Comparison of ENCODE assay signal across 19 mouse cellular contexts in the genomic region with DNA sequence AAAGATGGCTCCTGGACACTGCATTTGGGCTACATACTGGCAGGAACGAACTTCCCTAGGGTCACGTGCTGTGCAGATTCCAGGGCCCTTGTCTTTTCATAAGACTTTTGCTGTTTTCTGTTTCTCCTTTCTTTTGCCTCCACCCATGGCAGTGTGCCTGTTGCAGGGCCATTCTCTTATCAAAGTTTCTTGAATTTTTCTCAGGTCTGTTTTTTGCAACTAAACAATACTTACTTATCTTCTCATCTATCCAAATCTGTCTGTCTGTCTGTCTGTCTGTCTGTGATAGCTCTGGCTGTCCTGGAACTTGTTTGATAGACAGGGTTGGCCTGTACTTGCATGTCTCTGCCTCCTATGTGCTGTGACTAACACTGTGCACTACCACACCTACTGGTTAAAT. TPM values are rescaled to one million over a fixed set of nuclear protein-coding genes. Genes with fewer than 3 reads are reported as not detected.
A peak's percentile ranks its signal among the peaks of the same experiment; 100 is the strongest.
DNase-seq lines count a peak whose midpoint lies in the region; ATAC-seq and TF ChIP-seq lines count a peak whose summit lies in the region.
"Had no signal": no experiment of that assay in that cellular context is flagged by ENCODE, and none has a peak within 500 bp of the region (broad histone marks: within the 10 kb centered on the region; RNA-seq: fewer than 3 reads in every experiment).

No protein-coding gene starts in this region.

- no peak for TF ChIP-seq POLR2A in CH12.LX (IDR thresholded peaks at IDR 0.05; ENCODE audit: low read depth, low read length)

- H3K9me3 ChIP-seq in CH12.LX (replicated peaks; ENCODE audit: low read length) = no peaks in the 10 kb centered on the region
- no peaks in the 10 kb centered on the region for H3K9me3 ChIP-seq in liver, embryonic 13.5 days (replicated peaks)
- no peaks in the 10 kb centered on the region for H3K9me3 ChIP-seq in hindbrain, embryonic 14.5 days (ENCODE audit: control insufficient read depth, low read length)
- H3K9me3 ChIP-seq in forebrain, embryonic 13.5 days (replicated peaks) = no peaks in the 10 kb centered on the region
- H3K9me3 ChIP-seq: embryonic facial prominence, embryonic 15.5 days; heart, embryonic 12.5 days had no signal

- peak; percentile 66 for ATAC-seq in liver, embryonic 13.5 days (ENCODE audit: low read depth)
- peak; percentile 68 for ATAC-seq in megakaryocyte progenitor cell, adult 5-6 weeks (replicated peaks; ENCODE audit: poor library complexity)
- no peak for ATAC-seq in hindbrain, embryonic 14.5 days (ENCODE audit: low FRiP score)
- ATAC-seq in forebrain, embryonic 13.5 days = no peak
- ATAC-seq: CD4-positive, CD25-positive, alpha-beta regulatory T cell, adult 4 months; forebrain, embryonic 16.5 days; hindbrain, postnatal 0 days had no signal

- no peaks in the 10 kb centered on the region for H3K79me2 ChIP-seq in CH12.LX (replicated peaks; ENCODE audit: control insufficient read depth, extremely low read depth, insufficient read depth, poor library complexity, severe bottlenecking)

- DNase-seq in 416B (ENCODE audit: low read depth) (peak; percentile 15), CH12.LX (ENCODE audit: extremely low read depth) (no peak)
- DNase-seq in liver, embryonic 13.5 days = no peak
- no peak for DNase-seq in hindbrain, embryonic 14.5 days (ENCODE audit: low spot score)
- no peak for DNase-seq in cerebellum, adult 9-10 months
- DNase-seq: adrenal gland, adult 2 months; adrenal gland, postnatal 25 days; cerebellum, adult 18-20 months; cerebellum, postnatal 10 days; embryo, embryonic 11 days; gastrocnemius, postnatal 14 days; heart, postnatal 36 days had no signal

- H3K4me2 ChIP-seq in CH12.LX (ENCODE audit: insufficient read depth, low read depth, poor library complexity, severe bottlenecking) = no peak overlapping the region
- no peak overlapping the region for H3K4me2 ChIP-seq in liver, embryonic 13.5 days
- no peak overlapping the region for H3K4me2 ChIP-seq in hindbrain, embryonic 14.5 days (replicated peaks)
- no peak overlapping the region for H3K4me2 ChIP-seq in forebrain, embryonic 13.5 days
- H3K4me2 ChIP-seq: embryonic facial prominence, embryonic 15.5 days; heart, embryonic 12.5 days had no signal

- no peak overlapping the region for H3K4me3 ChIP-seq in CH12.LX (replicated peaks in 1 of 3; ENCODE audit: low read depth in 2 of 3, low read length in 2 of 3, poor library complexity in 1 of 3)
- no peak overlapping the region for H3K4me3 ChIP-seq in liver, embryonic 13.5 days (replicated peaks)
- H3K4me3 ChIP-seq in hindbrain, embryonic 14.5 days (replicated peaks; ENCODE audit: low read length) = no peak overlapping the region
- H3K4me3 ChIP-seq in forebrain, embryonic 13.5 days = no peak overlapping the region
- H3K4me3 ChIP-seq: embryonic facial prominence, embryonic 15.5 days; heart, embryonic 12.5 days had no signal

- no peak for TF ChIP-seq RAD21 in CH12.LX (IDR thresholded peaks at IDR 0.05; ENCODE audit: low read depth, low read length)

- in situ Hi-C loops in CH12.LX (cut with MboI; ENCODE audit: low pct_ligation_motif_present, low pct_unique_long_range_greater_than_20kb, low sequenced_read_pairs) = no loop called here

- no peak overlapping the region for H3K9ac ChIP-seq in CH12.LX (ENCODE audit: insufficient read depth, low read depth)
- no peak overlapping the region for H3K9ac ChIP-seq in liver, embryonic 13.5 days
- no peak overlapping the region for H3K9ac ChIP-seq in hindbrain, embryonic 14.5 days
- no peak overlapping the region for H3K9ac ChIP-seq in forebrain, embryonic 13.5 days
- H3K9ac ChIP-seq: embryonic facial prominence, embryonic 15.5 days; heart, embryonic 12.5 days had no signal

- dilution Hi-C loops in CH12.LX (cut with MboI; ENCODE audit: extremely low pct_ligation_motif_present, extremely low pct_unique_long_range_greater_than_20kb, low sequenced_read_pairs) = no loop called here

- peaks cover 0 to 7% of the 10 kb centered on the region in 2 experiments for H3K36me3 ChIP-seq in CH12.LX (replicated peaks in 1 of 2; ENCODE audit: control insufficient read depth in 1 of 2, insufficient read depth in 1 of 2, low read length in 1 of 2)
- no peaks in the 10 kb centered on the region for H3K36me3 ChIP-seq in liver, embryonic 13.5 days
- H3K36me3 ChIP-seq in hindbrain, embryonic 14.5 days (replicated peaks; ENCODE audit: control insufficient read depth, insufficient read depth) = no peaks in the 10 kb centered on the region
- no peaks in the 10 kb centered on the region for H3K36me3 ChIP-seq in forebrain, embryonic 13.5 days (ENCODE audit: poor library complexity, severe bottlenecking)
- H3K36me3 ChIP-seq: embryonic facial prominence, embryonic 15.5 days; heart, embryonic 12.5 days had no signal

- peaks cover 7 to 20% of the 10 kb centered on the region in 2 experiments for H3K4me1 ChIP-seq in CH12.LX (ENCODE audit: control insufficient read depth in 1 of 2, insufficient read depth in 2 of 2)
- peaks cover 37% of the 10 kb centered on the region for H3K4me1 ChIP-seq in liver, embryonic 13.5 days (replicated peaks)
- no peaks in the 10 kb centered on the region for H3K4me1 ChIP-seq in hindbrain, embryonic 14.5 days (replicated peaks; ENCODE audit: control insufficient read depth, insufficient read depth, low read length)
- H3K4me1 ChIP-seq in forebrain, embryonic 13.5 days = no peaks in the 10 kb centered on the region

- TF ChIP-seq EP300 in CH12.LX (IDR thresholded peaks at IDR 0.05; ENCODE audit: low read length) = no peak

- TF ChIP-seq CTCF in CH12.LX (conservative IDR thresholded peaks at IDR 0.05 in 1 of 2, IDR thresholded peaks at IDR 0.05 in 1 of 2; ENCODE audit: low read depth in 2 of 2, low read length in 2 of 2) = no peak

- no peak overlapping the region for H3K27ac ChIP-seq in CH12.LX (ENCODE audit: insufficient read depth, low read depth)
- H3K27ac ChIP-seq in liver, embryonic 13.5 days = peak overlapping the region; percentile 54
- no peak overlapping the region for H3K27ac ChIP-seq in hindbrain, embryonic 14.5 days
- no peak overlapping the region for H3K27ac ChIP-seq in forebrain, embryonic 13.5 days
- H3K27ac ChIP-seq: embryonic facial prominence, embryonic 15.5 days; hindbrain, postnatal 0 days had no signal

- H3K27me3 ChIP-seq in CH12.LX (replicated peaks) = no peaks in the 10 kb centered on the region
- H3K27me3 ChIP-seq in liver, embryonic 13.5 days = no peaks in the 10 kb centered on the region
- no peaks in the 10 kb centered on the region for H3K27me3 ChIP-seq in hindbrain, embryonic 14.5 days (ENCODE audit: control insufficient read depth, insufficient read depth, low read length)
- H3K27me3 ChIP-seq in forebrain, embryonic 13.5 days = no peaks in the 10 kb centered on the region
- H3K27me3 ChIP-seq: embryonic facial prominence, embryonic 15.5 days; heart, embryonic 12.5 days had no signal

- WGBS in liver, embryonic 13.5 days (ENCODE audit: insufficient replicate concordance) = 31% methylated on average over 2 of the region's 2 CpGs
- 58% methylated on average over 2 of the region's 2 CpGs for WGBS in hindbrain, embryonic 14.5 days
- 68% methylated on average over 2 of the region's 2 CpGs for WGBS in forebrain, embryonic 13.5 days

TF ChIP-seq in CH12.LX, 34 proteins besides CTCF, POLR2A, EP300 and RAD21:
- no peak for TF ChIP-seq CHD1 (IDR thresholded peaks at IDR 0.05; ENCODE audit: low read depth, low read length)
- 0 out of 2 replicates have a peak, but pooled peaks have one; percentile 16 for TF ChIP-seq BHLHE40 (IDR thresholded peaks at IDR 0.05; ENCODE audit: low read depth, low read length)

RNA-seq across cellular contexts. Expression of gene Fbxw11, which starts 7.7 kb away (rescaled TPM):
- 55.9 and 58.5 TPM in 2 replicates for total RNA-seq in CH12.LX (2012; rRNA removed)
- 82.8 and 85.0 TPM in 2 replicates for total RNA-seq in CH12.LX (2014; rRNA removed)
- 45.0 and 54.5 TPM in 2 replicates for polyA plus RNA-seq in CH12.LX (2012; ENCODE audit: insufficient read length, low read depth)
- 19.2 and 23.9 TPM in 2 replicates for polyA plus RNA-seq in liver, embryonic 13.5 days (2015; fragmentation: Nextera tagmentation; extraction: Ambion mirVana)
- total RNA-seq in megakaryocyte progenitor cell, adult 5-6 weeks (2015) = 35.5 and 44.0 TPM in 2 replicates
- 62.3 and 72.8 TPM in 2 replicates for total RNA-seq in megakaryocyte progenitor cell, adult 5-6 weeks (2017)
- 114 and 134 TPM in 2 replicates for polyA plus RNA-seq in hindbrain, embryonic 14.5 days (2014; fragmentation: Nextera tagmentation; extraction: Ambion mirVana)
- 99.2 and 108 TPM in 2 replicates for polyA plus RNA-seq in forebrain, embryonic 13.5 days (2015; fragmentation: Nextera tagmentation; extraction: Ambion mirVana)

Comparison
In these comparisons a context has a peak if more than half of its experiments do, and no peak if none do; other contexts are left out.
1. ATAC-seq: peak in liver, embryonic 13.5 days (single experiment) and megakaryocyte progenitor cell, adult 5-6 weeks (single experiment); none in hindbrain, embryonic 14.5 days (single experiment) and forebrain, embryonic 13.5 days (single experiment).